Mouse (Mus musculus) lung, postnatal 0 days (tissue): ENCODE data around the gene Uox.

ENCODE experiments used
- CTCF ChIP-seq: IDR thresholded peaks from 2 replicates; pipeline ENCODE4 v1.5.1; 2016; ENCODE audit warnings: antibody characterized with exemption, mild to moderate bottlenecking
- EP300 ChIP-seq: IDR thresholded peaks from 2 replicates; pipeline ENCODE4 v1.6.1; 2016; ENCODE audit warnings: antibody characterized with exemption, mild to moderate bottlenecking, control low read depth

GRCm38 (mm10) chr3:146571341-146571740 lies 1.1 kb downstream of the Uox start:
- TF ChIP-seq EP300 (no peak), CTCF (no peak)
